Mouse (Mus musculus) heart, embryonic 14.5 days (tissue): ENCODE data around the gene Igtp. TPM values are rescaled to one million over a fixed set of nuclear protein-coding genes. Genes with fewer than 3 reads are reported as not detected.
"Not testable (repeated sequence)": the region's sequence is repeated elsewhere in the genome, so short reads cannot be mapped to it uniquely, and the experiment has no call there.

Experiments used
- ATAC-seq: fragments of 200-750 bp; cut with Nextera tagmentation; 2 replicates; pipeline ENCODE4 v1.8.0; 2017; ENCODE audit warnings: low read depth, moderate TSS enrichment; ENCODE audit not compliant: insufficient number of reproducible peaks, insufficient read depth, low FRiP score
- H3K27ac ChIP-seq, 2 experiments: fragments of 200-500 bp in 1 of 2; fragments of 300-500 bp in 1 of 2; sonication (generic) in 1 of 2; replicated peaks in 1 of 2; 2 replicates each; pipeline ENCODE4 v1.5.1; 2012 to 2014; ENCODE audit warnings: low read depth in 2 of 2, low read length in 2 of 2, control low read depth in 1 of 2, mild to moderate bottlenecking in 1 of 2, mixed read lengths in 1 of 2; ENCODE audit not compliant: control insufficient read depth in 1 of 2, insufficient read depth in 1 of 2
- H3K27me3 ChIP-seq: fragments of 300-500 bp; sonication (generic); 2 replicates; pipeline ENCODE4 v1.6.1; 2014; ENCODE audit warnings: mild to moderate bottlenecking, low read length, control low read depth; ENCODE audit not compliant: control insufficient read depth, insufficient read depth
- H3K36me3 ChIP-seq: fragments of 300-500 bp; sonication (generic); 2 replicates; pipeline ENCODE4 v1.6.1; 2014; ENCODE audit warnings: mild to moderate bottlenecking, control low read depth, low read length, mixed read lengths; ENCODE audit not compliant: control insufficient read depth, insufficient read depth
- H3K4me1 ChIP-seq, 2 experiments: fragments of 200-500 bp in 1 of 2; fragments of 300-500 bp in 1 of 2; sonication (generic) in 1 of 2; 2 replicates each; pipeline ENCODE4 v1.6.1; 2012 to 2014; ENCODE audit warnings: low read length in 2 of 2, control low read depth in 1 of 2, mixed read lengths in 1 of 2; ENCODE audit not compliant: control insufficient read depth in 2 of 2, insufficient read depth in 2 of 2
- H3K4me2 ChIP-seq: fragments of 300-500 bp; sonication (generic); 2 replicates; pipeline ENCODE4 v1.6.1; 2014; ENCODE audit warnings: mild to moderate bottlenecking, low read length
- H3K4me3 ChIP-seq, 2 experiments: fragments of 200-500 bp in 1 of 2; fragments of 300-500 bp in 1 of 2; sonication (generic) in 1 of 2; 2 replicates each; pipeline ENCODE4 v1.5.1; 2012 to 2014; ENCODE audit warnings: low read length in 2 of 2, mild to moderate bottlenecking in 2 of 2, control low read depth in 1 of 2, low read depth in 1 of 2, moderate library complexity in 1 of 2; ENCODE audit not compliant: control insufficient read depth in 1 of 2, insufficient read depth in 1 of 2
- H3K9ac ChIP-seq: fragments of 300-500 bp; sonication (generic); 2 replicates; pipeline ENCODE4 v1.6.1; 2014; ENCODE audit warnings: mild to moderate bottlenecking, low read length
- H3K9me3 ChIP-seq: fragments of 300-500 bp; sonication (generic); 2 replicates; pipeline ENCODE4 v1.6.1; 2016; ENCODE audit warnings: low read length, control low read depth; ENCODE audit not compliant: control insufficient read depth
- WGBS: fragments of 180-500 bp; shearing (Covaris S2); extraction: QIAGEN DNeasy Blood & Tissue Kit; methylation state at CpG from one replicate; pipeline ENCODE4 v1.1.7; 2014; 5-methylcytosine and 5-hydroxymethylcytosine counted together
- polyA plus RNA-seq: library from polyadenylated mRNA; unstranded; fragments of >200 nt; fragmentation: Nextera tagmentation; extraction: Ambion mirVana; gene quantifications from 2 replicates; pipeline ENCODE4 v1.2.1, GENCODE M21; 2014

Gene Igtp
- polyA plus RNA-seq, result 6.2 and 7.9 TPM in 2 replicates

GRCm38 (mm10) chr11:58199229-58200037, at the start of gene Igtp, which contains the start of gene Irgm2:
Gene Igtp (plus strand): TSS chr11:58199556.
Gene Irgm2 (plus strand): TSS chr11:58199618.
- H3K9me3 ChIP-seq, H3K36me3 ChIP-seq, H3K27me3 ChIP-seq: not testable (repeated sequence)
- Histone ChIP-seq H3K4me2 (peak within 1 kb of the TSS; percentile 76), H3K27ac (peak within 1 kb of the TSS; percentile 17 to 55), H3K9ac (peak within 1 kb of the TSS; percentile 84), H3K4me1 (peaks cover 5 to 18% of the 10 kb centered on the region in 2 experiments), H3K4me3 (peak within 1 kb of the TSS; percentile 67 to 70)
- peak; percentile 70 for ATAC-seq
- 6% methylated on average over 14 of the region's 15 CpGs for WGBS

GRCm38 (mm10) chr11:58155458-58155857, 43.9 kb upstream of the Igtp start:
- peaks cover 2 to 5% of the 10 kb centered on the region in 2 experiments; a peak in 3 of 4 replicates for H3K4me1 ChIP-seq
- no peaks in the 10 kb centered on the region for H3K27me3 ChIP-seq
- H3K9ac ChIP-seq, result 0 out of 2 replicates have a peak overlapping the region, but pooled peaks have one; percentile 21
- H3K4me3 ChIP-seq, result no peak overlapping the region
- no peak for ATAC-seq
- peak overlapping the region in 1 of 2 experiments; percentile 17; a peak in 1 of 4 replicates for H3K27ac ChIP-seq
- H3K4me2 ChIP-seq, result no peak overlapping the region
- peaks cover 83% of the 10 kb centered on the region for H3K36me3 ChIP-seq
- H3K9me3 ChIP-seq, result no peaks in the 10 kb centered on the region
- WGBS, result 51% methylated on average over 9 of the region's 9 CpGs

- WGBS, result 86% methylated on average over 3 of the region's 3 CpGs
- Histone ChIP-seq H3K4me3 (no peak overlapping the region), H3K9me3 (no peaks in the 10 kb centered on the region), H3K4me1 (peaks cover 2 to 5% of the 10 kb centered on the region in 2 experiments; a peak in 3 of 4 replicates), H3K27me3 (no peaks in the 10 kb centered on the region), H3K9ac (no peak overlapping the region), H3K27ac (no peak overlapping the region), H3K4me2 (no peak overlapping the region), H3K36me3 (peaks cover 85% of the 10 kb centered on the region)
- ATAC-seq, result no peak
Measured at GRCm38 (mm10) chr11:58156871-58157270, 42.5 kb upstream of the Igtp start.

GRCm38 (mm10) chr11:58165072-58165471, 34.3 kb upstream of the Igtp start:
- H3K9ac ChIP-seq, result no peak overlapping the region
- H3K4me2 ChIP-seq, result no peak overlapping the region
- peaks cover 0 to 4% of the 10 kb centered on the region in 2 experiments; a peak in 2 of 4 replicates for H3K4me1 ChIP-seq
- no peak overlapping the region for H3K4me3 ChIP-seq
- H3K27ac ChIP-seq, result no peak overlapping the region
- H3K9me3 ChIP-seq, result no peaks in the 10 kb centered on the region
- peaks cover 63% of the 10 kb centered on the region for H3K36me3 ChIP-seq
- H3K27me3 ChIP-seq, result no peaks in the 10 kb centered on the region
- 94% methylated on average over 2 of the region's 2 CpGs for WGBS
- no peak for ATAC-seq

- Histone ChIP-seq H3K27ac (peak overlapping the region; percentile 30 to 55; a peak in 2 of 4 replicates), H3K27me3 (no peaks in the 10 kb centered on the region), H3K9me3 (no peaks in the 10 kb centered on the region), H3K4me1 (peaks cover 0 to 13% of the 10 kb centered on the region in 2 experiments; a peak in 3 of 4 replicates), H3K9ac (peak overlapping the region; percentile 79), H3K36me3 (peaks cover 41% of the 10 kb centered on the region), H3K4me3 (peak overlapping the region; percentile 67 to 99), H3K4me2 (peak overlapping the region; percentile 74)
- 1% methylated on average over 8 of the region's 8 CpGs for WGBS
- no peak for ATAC-seq
Measured at GRCm38 (mm10) chr11:58167822-58168166, 31.6 kb upstream of the Igtp start.

DNA sequence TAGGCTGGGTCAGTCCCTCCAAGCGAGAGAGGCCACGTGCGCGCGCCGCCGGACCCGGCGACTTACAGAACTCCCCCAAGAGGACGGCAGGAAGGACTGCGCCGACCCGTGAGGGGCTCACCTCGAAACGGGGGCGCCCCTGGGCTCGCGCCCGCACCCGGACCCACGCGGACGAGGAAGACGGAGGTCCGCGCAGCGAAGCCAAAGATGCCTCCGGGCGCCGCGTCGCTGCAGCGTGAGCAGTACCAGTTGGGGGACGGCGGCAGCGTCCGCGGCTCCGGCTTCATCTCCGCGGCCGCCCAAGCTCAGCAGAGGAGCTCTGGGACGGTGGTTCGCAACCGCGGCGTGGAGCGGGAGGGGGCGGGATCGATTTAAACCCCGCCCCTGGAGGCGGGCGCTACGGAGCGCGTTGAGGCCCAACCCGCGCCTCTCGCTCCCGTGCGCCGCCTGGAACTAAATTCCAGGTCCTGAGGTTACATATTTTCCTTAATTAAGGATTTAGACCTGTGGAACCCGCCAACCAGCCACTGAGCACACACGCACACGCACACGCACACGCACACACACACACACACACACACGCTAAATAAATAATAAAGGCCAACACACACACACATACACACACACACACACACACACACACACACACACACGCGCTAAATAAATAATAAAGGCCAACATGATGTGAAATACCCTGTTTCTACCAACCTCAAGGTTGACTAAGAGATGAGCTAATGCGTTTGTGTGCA, 31.0 kb upstream of the Igtp start, which contains the start of gene Gemin5:
Gemin5 (minus strand) TSS at position 373 of the 749 bp plus-strand sequence.
- Histone ChIP-seq H3K9ac (peak within 1 kb of the TSS; percentile 79), H3K36me3 (peaks cover 41% of the 10 kb centered on the region), H3K4me2 (peak within 1 kb of the TSS; percentile 74), H3K4me3 (peak within 1 kb of the TSS; percentile 67 to 99), H3K27ac (peak within 1 kb of the TSS; percentile 30 to 59), H3K4me1 (peaks cover 0 to 14% of the 10 kb centered on the region in 2 experiments; a peak in 3 of 4 replicates), H3K9me3 (no peaks in the 10 kb centered on the region), H3K27me3 (no peaks in the 10 kb centered on the region)
- ATAC-seq, result peak; percentile 73
- WGBS, result 2% methylated on average over 68 of the region's 71 CpGs

DNA sequence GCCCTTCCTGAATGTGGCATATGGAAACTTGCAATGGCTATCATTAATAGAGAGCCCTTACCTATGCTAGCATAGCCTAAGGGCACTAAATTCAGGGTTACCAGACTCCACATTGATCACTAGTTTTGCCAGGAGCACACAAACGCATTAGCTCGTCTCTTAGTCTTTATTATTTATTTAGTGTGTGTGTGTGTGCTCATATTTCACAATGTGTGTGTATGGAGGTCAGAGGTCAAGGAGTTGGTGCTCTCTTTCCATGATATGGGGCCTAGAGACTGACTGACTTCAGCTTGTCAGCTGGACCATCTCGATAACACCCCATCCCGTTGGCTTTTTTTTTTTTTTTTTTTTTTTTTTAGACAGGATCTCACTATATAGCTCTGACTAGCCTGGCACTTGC, 29.7 kb upstream of the Igtp start:
- 88% methylated on average over 4 of the region's 4 CpGs for WGBS

More for the DNA sequence above, 29.7 kb upstream of the Igtp start:
- Histone ChIP-seq H3K27me3 (no peaks in the 10 kb centered on the region), H3K4me3 (no peak overlapping the region), H3K36me3 (peaks cover 41% of the 10 kb centered on the region), H3K4me1 (peaks cover 0 to 14% of the 10 kb centered on the region in 2 experiments; a peak in 3 of 4 replicates), H3K9ac (no peak overlapping the region), H3K4me2 (no peak overlapping the region), H3K27ac (no peak overlapping the region), H3K9me3 (no peaks in the 10 kb centered on the region)
- no peak for ATAC-seq
